Mouse (Mus musculus) layer of hippocampus, postnatal 10 days (tissue): ENCODE measurements around the gene Gm2956. TPM values are rescaled to one million over a fixed set of nuclear protein-coding genes. Genes with fewer than 3 reads are reported as not detected.
"Not testable (repeated sequence)": the region's sequence is repeated elsewhere in the genome, so short reads cannot be mapped to it uniquely, and the experiment has no call there.

Source experiments
- DNase-seq, 2 experiments: peaks; one replicate each; pipeline ENCODE4 v3.0.0; 2021; ENCODE audit warnings: low spot score in 2 of 2
- long read RNA-seq: library from polyadenylated mRNA; stranded (forward); transcript quantifications from one replicate; pipeline ENCODE4 v2.0.0, GENCODE M21; 2023
- total RNA-seq, 2 experiments: library from RNA; stranded (reverse); gene quantifications; 2 replicates each; pipeline ENCODE4 v1.2.3; 2021

Gene Gm2956
- total RNA-seq, result 1 to 10 TPM in 1 of 2 experiments, not detected in 1; 3.7 TPM
- long read RNA-seq, partial matches to known transcripts, result 5 of 47 reads
- long read RNA-seq, other reads (novel, unspliced or antisense), result 42 of 47 reads

DNA sequence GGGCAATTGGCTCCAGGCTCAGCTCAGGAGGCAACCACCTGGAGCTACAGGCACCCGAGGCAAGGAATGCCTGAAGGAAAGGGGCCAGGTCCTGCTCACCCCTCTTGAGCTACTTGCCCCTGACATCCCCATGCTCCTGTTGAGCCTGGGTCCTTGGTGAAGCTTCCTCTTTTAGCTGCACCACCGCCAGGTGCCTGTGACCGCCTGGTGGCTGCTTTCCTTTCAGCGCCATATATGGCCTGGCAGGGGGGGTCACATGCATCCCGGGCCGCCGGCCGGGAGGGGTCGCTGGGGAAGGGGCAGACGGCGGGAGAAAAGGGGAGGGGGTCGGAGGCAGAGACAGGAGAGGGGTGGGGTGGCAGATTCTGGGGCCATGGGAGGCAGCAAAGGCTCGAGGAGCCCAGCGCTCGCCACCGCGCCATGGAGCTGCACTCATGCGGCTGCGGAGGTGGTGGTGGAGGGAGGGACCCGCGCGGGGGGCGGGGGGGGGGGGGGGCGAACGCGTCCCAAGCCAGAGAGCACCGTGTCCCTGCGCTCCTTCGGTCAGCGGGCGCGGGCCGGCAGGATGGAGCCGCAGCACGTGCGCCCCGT lies at the start of gene Gm2956:
TSS of gene Gm2956 (plus strand) at position 541 of the 591 bp plus-strand sequence.
- not testable (repeated sequence) for DNase-seq

DNA sequence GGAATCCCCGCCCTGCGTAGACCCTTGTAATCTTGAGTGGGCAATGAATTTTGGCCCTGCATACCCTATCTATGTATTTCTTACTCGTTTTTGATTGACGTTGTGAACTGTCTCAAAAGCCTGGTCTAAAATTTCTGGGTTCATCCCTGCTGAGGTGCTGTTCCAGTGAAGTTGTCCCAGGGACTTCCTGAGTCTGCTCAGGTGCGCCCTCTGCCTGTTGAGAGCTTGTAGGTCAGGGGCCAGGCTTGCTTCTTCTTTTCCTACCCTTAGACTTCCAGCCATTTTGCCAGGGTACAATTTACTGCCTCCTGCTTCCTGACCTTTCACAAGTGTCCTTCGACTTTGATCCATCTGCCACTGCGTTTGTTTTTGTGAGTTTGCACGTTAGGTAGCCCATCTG lies 979 bp downstream of the Gm2956 start:
- DNase-seq, result peak; percentile 7 to 17

DNA sequence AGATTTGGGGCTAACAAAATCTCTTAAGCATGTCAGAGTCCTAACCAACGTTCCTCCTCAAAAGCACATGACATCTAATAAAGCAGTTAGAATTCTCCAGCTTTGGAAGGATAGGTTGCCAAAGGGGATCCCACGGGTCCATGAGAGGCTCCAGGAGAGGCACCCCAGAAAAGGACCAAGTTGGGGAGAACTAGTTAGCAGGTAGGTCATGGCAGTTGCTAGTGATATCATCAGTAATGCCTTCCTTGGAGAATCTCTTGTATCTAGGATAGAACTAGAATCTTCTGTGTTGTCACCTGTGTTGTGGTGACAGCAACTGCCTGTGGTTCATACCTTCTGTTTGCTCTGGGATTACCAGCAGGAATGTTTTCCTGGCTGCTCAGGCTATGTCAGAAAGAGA lies 62.4 kb downstream of the Gm2956 start, which contains the start of gene Gm10413:
TSS of gene Gm10413 (plus strand) at position 301 of the 400 bp plus-strand sequence.
- DNase-seq, result not testable (repeated sequence)

Other genes starting within 250 kb of the Gm2956 start
- not detected for gene Gm10340, start 198.6 kb upstream of the Gm2956 start, total RNA-seq
- under 1 TPM in 1 of 2 experiments, not detected in 1; 0.69 TPM for gene Gm5795, start 144.4 kb upstream of the Gm2956 start, total RNA-seq
- gene D830030K20Rik, start 124.1 kb upstream of the Gm2956 start, total RNA-seq, result 1 to 10 TPM; 5.7 to 9.6 TPM
- not detected for gene Gm10413, start 62.5 kb downstream of the Gm2956 start, total RNA-seq
- gene Gm10409, start 80.0 kb downstream of the Gm2956 start, total RNA-seq, result 1 to 10 TPM; 7.7 to 9.7 TPM
- gene Gm3005, start 95.5 kb downstream of the Gm2956 start, total RNA-seq, result 1 to 10 TPM; 1.4 to 2.2 TPM
- not detected for gene Gm10408, start 116.8 kb downstream of the Gm2956 start, total RNA-seq